Mouse (Mus musculus) forebrain, embryonic 13.5 days (tissue): Measurements from ENCODE around the gene Ugt1a7c. TPM values are rescaled to one million over a fixed set of nuclear protein-coding genes. Genes with fewer than 3 reads are reported as not detected.
A peak's percentile ranks its signal among the peaks of the same experiment; 100 is the strongest.

Experiments used
- ATAC-seq: fragments of 200-750 bp; cut with Nextera tagmentation; 2 replicates; pipeline ENCODE4 v1.8.0; 2017
- H3K27ac ChIP-seq: fragments of 300-500 bp; sonication (generic); 2 replicates; pipeline ENCODE4 v1.5.1; 2015; ENCODE audit warnings: inconsistent platforms, mild to moderate bottlenecking, moderate library complexity
- H3K27me3 ChIP-seq: fragments of 300-500 bp; sonication (generic); 2 replicates; pipeline ENCODE4 v1.6.1; 2015; ENCODE audit warnings: mild to moderate bottlenecking, inconsistent platforms
- H3K36me3 ChIP-seq: fragments of 300-500 bp; sonication (generic); 2 replicates; pipeline ENCODE4 v1.6.1; 2015; ENCODE audit warnings: mild to moderate bottlenecking, inconsistent platforms; ENCODE audit not compliant: poor library complexity, severe bottlenecking
- H3K4me1 ChIP-seq: fragments of 300-500 bp; sonication (generic); 2 replicates; pipeline ENCODE4 v1.6.1; 2015; ENCODE audit warnings: inconsistent platforms
- H3K4me2 ChIP-seq: fragments of 300-500 bp; sonication (generic); 2 replicates; pipeline ENCODE4 v1.6.1; 2015; ENCODE audit warnings: inconsistent platforms, mild to moderate bottlenecking, moderate library complexity
- H3K4me3 ChIP-seq: fragments of 300-500 bp; sonication (generic); 2 replicates; pipeline ENCODE4 v1.5.1; 2015; ENCODE audit warnings: mild to moderate bottlenecking, inconsistent platforms
- H3K9ac ChIP-seq: fragments of 300-500 bp; sonication (generic); 2 replicates; pipeline ENCODE4 v1.6.1; 2015; ENCODE audit warnings: mild to moderate bottlenecking, inconsistent platforms
- H3K9me3 ChIP-seq: fragments of 300-500 bp; sonication (generic); replicated peaks from 2 replicates; pipeline ENCODE4 v1.6.1; 2016; ENCODE audit warnings: inconsistent platforms
- WGBS: fragments of 180-500 bp; shearing (Covaris S2); methylation state at CpG from one replicate; pipeline ENCODE4 v1.1.7; 2015; 5-methylcytosine and 5-hydroxymethylcytosine counted together
- polyA plus RNA-seq: library from polyadenylated mRNA; unstranded; fragments of >200 nt; fragmentation: Nextera tagmentation; extraction: Ambion mirVana; gene quantifications from 2 replicates; pipeline ENCODE4 v1.2.1, GENCODE M21; 2015

Ugt1a7c gene
- polyA plus RNA-seq, 1 experiment from 2014 or later, result 0.53 TPM

- 95% methylated on average over 5 of the region's 5 CpGs for WGBS
Observed at GRCm38 (mm10) chr1:88263778-88264177, 168.9 kb downstream of the Ugt1a7c start.

GRCm38 (mm10) chr1:88264237-88264868 is 169.5 kb downstream of the Ugt1a7c start:
- Histone ChIP-seq H3K9ac (no peak overlapping the region), H3K36me3 (peaks cover 100% of the 10 kb centered on the region)

More at GRCm38 (mm10) chr1:88263778-88264177, 168.9 kb downstream of the Ugt1a7c start:
- Histone ChIP-seq H3K27me3 (no peaks in the 10 kb centered on the region), H3K9me3 (peaks cover 4% of the 10 kb centered on the region; the same call in 1 of the 2 replicates), H3K4me2 (no peak overlapping the region), H3K4me1 (no peaks in the 10 kb centered on the region), H3K9ac (no peak overlapping the region), H3K36me3 (peaks cover 98% of the 10 kb centered on the region), H3K4me3 (no peak overlapping the region), H3K27ac (no peak overlapping the region)
- no peak for ATAC-seq

GRCm38 (mm10) chr1:88264869-88265240 is 170.0 kb downstream of the Ugt1a7c start:
- no peak overlapping the region for H3K27ac ChIP-seq
- no peaks in the 10 kb centered on the region; the same call in 1 of the 2 replicates for H3K9me3 ChIP-seq
- no peak overlapping the region for H3K4me3 ChIP-seq
- no peaks in the 10 kb centered on the region for H3K27me3 ChIP-seq
- WGBS, result 81% methylated on average over 4 of the region's 4 CpGs
- ATAC-seq, result no peak
- peaks cover 100% of the 10 kb centered on the region for H3K36me3 ChIP-seq
- no peaks in the 10 kb centered on the region for H3K4me1 ChIP-seq
- no peak overlapping the region for H3K9ac ChIP-seq
- no peak overlapping the region for H3K4me2 ChIP-seq

More at GRCm38 (mm10) chr1:88264237-88264868, 169.5 kb downstream of the Ugt1a7c start:
- no peak for ATAC-seq
- Histone ChIP-seq H3K4me1 (no peaks in the 10 kb centered on the region), H3K27ac (no peak overlapping the region), H3K4me2 (no peak overlapping the region), H3K27me3 (no peaks in the 10 kb centered on the region), H3K9me3 (peaks cover 1% of the 10 kb centered on the region; the same call in 1 of the 2 replicates), H3K4me3 (no peak overlapping the region)
- 90% methylated on average over 7 of the region's 7 CpGs for WGBS

GRCm38 (mm10) chr1:88266123-88266522 is 171.3 kb downstream of the Ugt1a7c start:
- no peak overlapping the region for H3K4me2 ChIP-seq
- H3K27ac ChIP-seq, result no peak overlapping the region
- H3K36me3 ChIP-seq, result peaks cover 91% of the 10 kb centered on the region
- H3K27me3 ChIP-seq, result no peaks in the 10 kb centered on the region
- no peak for ATAC-seq
- no peaks in the 10 kb centered on the region for H3K4me1 ChIP-seq
- no peak overlapping the region for H3K9ac ChIP-seq
- no peaks in the 10 kb centered on the region for H3K9me3 ChIP-seq
- H3K4me3 ChIP-seq, result no peak overlapping the region
- WGBS, result 90% methylated on average over 13 of the region's 13 CpGs

GRCm38 (mm10) chr1:88267489-88267888 is 172.6 kb downstream of the Ugt1a7c start:
- Histone ChIP-seq H3K36me3 (peaks cover 90% of the 10 kb centered on the region), H3K27ac (no peak overlapping the region), H3K27me3 (no peaks in the 10 kb centered on the region), H3K9ac (no peak overlapping the region), H3K9me3 (no peaks in the 10 kb centered on the region), H3K4me2 (no peak overlapping the region), H3K4me3 (no peak overlapping the region), H3K4me1 (no peaks in the 10 kb centered on the region)
- ATAC-seq, result peak; percentile 6; the same call in 1 of the 2 replicates
- 95% methylated on average over 6 of the region's 6 CpGs for WGBS

- WGBS, result 89% methylated on average over 6 of the region's 6 CpGs
- no peak overlapping the region for H3K9ac ChIP-seq
- peaks cover 89% of the 10 kb centered on the region for H3K36me3 ChIP-seq
- no peaks in the 10 kb centered on the region for H3K27me3 ChIP-seq
- H3K4me2 ChIP-seq, result no peak overlapping the region
- H3K4me3 ChIP-seq, result no peak overlapping the region
- H3K9me3 ChIP-seq, result no peaks in the 10 kb centered on the region
- ATAC-seq, result no peak
- H3K27ac ChIP-seq, result no peak overlapping the region
- no peaks in the 10 kb centered on the region for H3K4me1 ChIP-seq
Observed at GRCm38 (mm10) chr1:88268070-88268469, 173.2 kb downstream of the Ugt1a7c start.

Other genes with a start within 250 kb of the Ugt1a7c start
- gene Dgkd, start 241.8 kb upstream of the Ugt1a7c start, polyA plus RNA-seq, result 36.6 and 43.6 TPM in 2 replicates
- 31.0 and 32.1 TPM in 2 replicates for gene Usp40, start 86.5 kb upstream of the Ugt1a7c start, polyA plus RNA-seq
- gene Ugt1a10, start 39.7 kb upstream of the Ugt1a7c start, polyA plus RNA-seq, result not detected in 2 replicates
- not detected in 2 replicates for gene Ugt1a9, start 24.3 kb upstream of the Ugt1a7c start, polyA plus RNA-seq
- gene Ugt1a8, start 7.2 kb upstream of the Ugt1a7c start, polyA plus RNA-seq, result not detected in 2 replicates
- 0.48 and 1.1 TPM in 2 replicates for gene Ugt1a6b, start 8.2 kb downstream of the Ugt1a7c start, polyA plus RNA-seq
- 1.1 and 1.4 TPM in 2 replicates for gene Ugt1a6a, start 39.7 kb downstream of the Ugt1a7c start, polyA plus RNA-seq
- gene Ugt1a5, start 71.0 kb downstream of the Ugt1a7c start, polyA plus RNA-seq, result not detected in 2 replicates
- gene Ugt1a2, start 105.5 kb downstream of the Ugt1a7c start, polyA plus RNA-seq, result not detected in 2 replicates
- gene Dnajb3, start 110.7 kb downstream of the Ugt1a7c start, polyA plus RNA-seq, result 11.1 and 12.5 TPM in 2 replicates
- not detected in 2 replicates for gene Ugt1a1, start 116.9 kb downstream of the Ugt1a7c start, polyA plus RNA-seq
- gene Mroh2a, start 131.9 kb downstream of the Ugt1a7c start, polyA plus RNA-seq, result 1.7 TPM in 2 replicates
- 145 and 146 TPM in 2 replicates for gene Hjurp, start 182.6 kb downstream of the Ugt1a7c start, polyA plus RNA-seq
- 0.06 TPM in 1 of 2 replicates, not detected in the other for gene Trpm8, start 182.6 kb downstream of the Ugt1a7c start, polyA plus RNA-seq